Mouse (Mus musculus) cerebellum, postnatal 25 days (tissue): Measurements from ENCODE around the gene Gm364.

Experiments
- DNase-seq, 2 experiments: peaks; one replicate each; pipeline ENCODE4 v3.0.0; 2021; ENCODE audit warnings: mixed read lengths in 2 of 2

The Gm364 gene

GRCm38 (mm10) chrX:57408769-57409168 lies at the start of gene Gm364:
TSS of gene Gm364 (plus strand) at chrX:57409154.
- no peak for DNase-seq

GRCm38 (mm10) chrX:57359316-57359715 lies 49.6 kb upstream of the Gm364 start:
- no peak for DNase-seq

GRCm38 (mm10) chrX:57364891-57365569 lies 43.9 kb upstream of the Gm364 start:
- DNase-seq = no peak

- no peak for DNase-seq
These were observed 36.0 kb upstream of the Gm364 start for GRCm38 (mm10) chrX:57372965-57373364.

- DNase-seq = no peak
These were observed 35.4 kb upstream of the Gm364 start for GRCm38 (mm10) chrX:57373543-57373942.

GRCm38 (mm10) chrX:57374029-57374428 lies 34.9 kb upstream of the Gm364 start:
- DNase-seq = no peak

- DNase-seq = no peak
These were observed 31.9 kb upstream of the Gm364 start for GRCm38 (mm10) chrX:57377096-57377495.

GRCm38 (mm10) chrX:57378579-57378978 lies 30.4 kb upstream of the Gm364 start:
- DNase-seq = no peak

GRCm38 (mm10) chrX:57380915-57381314 lies 28.0 kb upstream of the Gm364 start:
- DNase-seq = peak; percentile 14 to 49

- DNase-seq = peak; percentile 83 to 85
These were observed 16.3 kb upstream of the Gm364 start, which contains the start of gene Rbmx for GRCm38 (mm10) chrX:57392367-57393246. TSS of gene Rbmx (minus strand) at chrX:57393036.

GRCm38 (mm10) chrX:57393412-57393811 lies 15.5 kb upstream of the Gm364 start:
- peak in 1 of 2 experiments; percentile 7 for DNase-seq

- no peak for DNase-seq
These were observed 7.6 kb upstream of the Gm364 start for GRCm38 (mm10) chrX:57401388-57401787.

- DNase-seq = no peak
These were observed 5.3 kb upstream of the Gm364 start for GRCm38 (mm10) chrX:57403651-57404050.

- DNase-seq = no peak
These were observed 22.7 kb downstream of the Gm364 start for GRCm38 (mm10) chrX:57431610-57432009.

- DNase-seq = no peak
These were observed 24.9 kb downstream of the Gm364 start for GRCm38 (mm10) chrX:57433897-57434296.

GRCm38 (mm10) chrX:57503634-57504033 lies 94.7 kb downstream of the Gm364 start, which contains the start of gene Gpr101:
TSS of gene Gpr101 (minus strand) at chrX:57503757.
- DNase-seq = peak in 1 of 2 experiments; percentile 15

- no peak for DNase-seq
These were observed 97.3 kb downstream of the Gm364 start for GRCm38 (mm10) chrX:57506247-57506646.

- DNase-seq = peak in 1 of 2 experiments; percentile 4
These were observed 112.5 kb downstream of the Gm364 start for GRCm38 (mm10) chrX:57521117-57522095.
